8 mouse cellular contexts compared by ENCODE assay signal in genomic region chr9:13195268-13195667, GRCm38 (mm10). TPM values are rescaled to one million over a fixed set of nuclear protein-coding genes. Genes with fewer than 3 reads are reported as not detected.
DNase-seq lines count a peak whose midpoint lies in the region.

No protein-coding gene starts in this region.

- intact Hi-C loops in left cerebral cortex, postnatal 25 days (cut with DNase I): loop anchor here (5.0 to 10.0 kb wide), 2 partner anchors 313 to 1040 kb away; no protein-coding TSS in a partner anchor
- intact Hi-C loops in left cerebral cortex, postnatal 4 days (cut with DNase I): loop anchor here (5.0 kb wide), 1 partner anchor 318 kb away; no protein-coding TSS in a partner anchor

- DNase-seq in adrenal gland, postnatal 10 days: peak; percentile 3
- DNase-seq in adrenal gland, adult 2 months: no peak
- peak; percentile 15 to 51 for DNase-seq in left cerebral cortex, postnatal 25 days (ENCODE audit: low spot score in 2 of 2)
- DNase-seq in left cerebral cortex, postnatal 4 days: no peak
- peak; percentile 29 for DNase-seq in c-Kit-positive CD71-positive TER-119-positive erythroid progenitor cells, embryonic 14.5 days (ENCODE audit: low spot score)
- peak; percentile 63 for DNase-seq in hindlimb bud, embryonic 11.5 days (ENCODE audit: extremely low spot score, low read depth, low spot score)
- peak; percentile 43 for DNase-seq in retina, postnatal 7 days (ENCODE audit: low read depth, low spot score)
- no peak for DNase-seq in ovary, postnatal 36 days (ENCODE audit: low spot score)

RNA-seq across cellular contexts. Expression of gene Jrkl, which starts 50.4 kb away (rescaled TPM):
- total RNA-seq in adrenal gland, postnatal 10 days (2021): 10 to 100 TPM in 1 of 2 experiments, 1 to 10 TPM in 1; 6.8 to 10.2 TPM
- 1 to 10 TPM; 5.4 to 8.1 TPM for total RNA-seq in adrenal gland, adult 2 months (2021)
- 0.04 and 0.06 TPM in 2 replicates for polyA plus RNA-seq in adrenal gland, adult 2 months (2012; rRNA removed)
- total RNA-seq in left cerebral cortex, postnatal 25 days (2021): 1 to 10 TPM; 9.3 to 9.6 TPM
- 10 to 100 TPM in 1 of 2 experiments, 1 to 10 TPM in 1; 9.8 to 13.6 TPM for total RNA-seq in left cerebral cortex, postnatal 4 days (2021)

RNA-seq across cellular contexts. Expression of gene Ccdc82, which starts 51.5 kb away (rescaled TPM):
- 10 to 100 TPM; 12.8 to 18.6 TPM for total RNA-seq in adrenal gland, postnatal 10 days (2021)
- total RNA-seq in adrenal gland, adult 2 months (2021): 10 to 100 TPM; 12.8 to 15.0 TPM
- polyA plus RNA-seq in adrenal gland, adult 2 months (2012; rRNA removed): 2.0 and 2.1 TPM in 2 replicates
- total RNA-seq in left cerebral cortex, postnatal 25 days (2021): 10 to 100 TPM; 13.2 to 13.3 TPM
- total RNA-seq in left cerebral cortex, postnatal 4 days (2021): 10 to 100 TPM; 23.6 to 27.0 TPM

Comparison
In these comparisons a context has a peak if more than half of its experiments do, and no peak if none do; other contexts are left out.
1. DNase-seq: peak in adrenal gland, postnatal 10 days (single experiment), left cerebral cortex, postnatal 25 days (2 of 2), c-Kit-positive CD71-positive TER-119-positive erythroid progenitor cells, embryonic 14.5 days (single experiment), hindlimb bud, embryonic 11.5 days (single experiment) and retina, postnatal 7 days (single experiment); none in adrenal gland, adult 2 months (single experiment), left cerebral cortex, postnatal 4 days (single experiment) and ovary, postnatal 36 days (single experiment).